Mouse (Mus musculus) bone marrow, adult 2 months (tissue): ENCODE measurements around the gene Pdss1. TPM values are rescaled to one million over a fixed set of nuclear protein-coding genes. Genes with fewer than 3 reads are reported as not detected.

Source experiments
- H3K27ac ChIP-seq: fragments of 200-500 bp; 2 replicates; pipeline ENCODE4 v1.5.1; 2012; ENCODE audit warnings: low read depth, mild to moderate bottlenecking, control low read depth, inconsistent platforms, low read length; ENCODE audit not compliant: control insufficient read depth, poor library complexity, insufficient read depth
- H3K4me1 ChIP-seq: fragments of 200-500 bp; 2 replicates; pipeline ENCODE4 v1.6.1; 2011; ENCODE audit warnings: low read length; ENCODE audit not compliant: control insufficient read depth, insufficient read depth
- H3K4me3 ChIP-seq: fragments of 200-500 bp; replicated peaks from 2 replicates; pipeline ENCODE3; 2011; ENCODE audit warnings: mild to moderate bottlenecking, low read depth, low read length, control low read depth; ENCODE audit not compliant: control insufficient read depth
- CTCF ChIP-seq: fragments of 200-500 bp; IDR thresholded peaks from 2 replicates; pipeline ENCODE4 v1.5.1; 2011; ENCODE audit warnings: low read length, control low read depth; ENCODE audit not compliant: control insufficient read depth, insufficient read depth
- POLR2A ChIP-seq: fragments of 200-500 bp; IDR thresholded peaks from 2 replicates; pipeline ENCODE4 v1.6.1; 2011; ENCODE audit warnings: low read depth, mild to moderate bottlenecking, control low read depth, low read length, borderline replicate concordance; ENCODE audit not compliant: control insufficient read depth
- WGBS: fragments of 180-500 bp; shearing (Covaris S2); methylation state at CpG from one replicate; pipeline ENCODE4 v1.1.7; 2018; 5-methylcytosine and 5-hydroxymethylcytosine counted together
- polyA plus RNA-seq: library from polyadenylated mRNA; stranded (reverse); fragments of >200 nt; gene quantifications from 2 replicates; pipeline ENCODE4 v1.2.4, GENCODE M21; 2011; ENCODE audit warnings: low replicate concordance; ENCODE audit not compliant: missing spikeins, insufficient read depth, insufficient read length

The Pdss1 gene
- polyA plus RNA-seq, 1 experiment, result 14.4 TPM

DNA sequence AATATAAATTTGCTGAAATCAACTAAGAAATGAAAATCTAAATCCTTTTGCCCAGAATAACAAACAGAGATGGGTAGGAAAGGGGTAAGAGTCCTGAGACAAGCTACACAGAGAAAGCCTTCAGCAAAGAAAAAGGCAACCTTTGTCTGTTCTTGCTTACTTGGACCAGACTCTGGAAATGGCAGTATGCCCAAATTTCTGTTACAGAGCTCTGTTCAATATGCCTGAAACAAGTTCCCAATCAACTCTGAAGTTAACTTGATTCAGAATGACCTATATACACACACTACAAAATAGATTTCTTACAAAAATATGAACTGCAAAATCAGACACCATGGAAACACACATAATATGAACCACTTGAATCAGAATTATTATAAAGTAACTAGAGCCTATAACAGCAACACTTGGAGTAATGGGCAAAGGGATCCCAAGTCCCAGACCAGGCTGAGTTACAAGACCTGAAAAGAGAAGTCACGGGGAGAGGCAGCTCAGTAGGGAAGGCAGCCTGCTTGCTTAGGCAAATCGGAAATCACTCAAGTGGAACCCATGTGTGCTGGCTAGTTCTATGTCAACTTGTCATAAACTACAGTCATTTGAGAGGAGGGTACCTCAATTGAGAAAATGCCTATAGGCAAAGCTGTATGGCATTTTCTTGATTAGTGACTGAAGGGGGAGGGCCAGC is 90.8 kb downstream of the Pdss1 start:
- no peak overlapping the region for H3K27ac ChIP-seq
- no peak overlapping the region for H3K4me3 ChIP-seq
- TF ChIP-seq POLR2A (no peak), CTCF (no peak)
- no peaks in the 10 kb centered on the region for H3K4me1 ChIP-seq
- WGBS, result 69% methylated on average over 2 of the region's 2 CpGs

Other genes with a start within 250 kb of the Pdss1 start
- 25.0 and 45.8 TPM in 2 replicates for gene Apbb1ip, start 121.4 kb upstream of the Pdss1 start, polyA plus RNA-seq
- 41.0 and 53.1 TPM in 2 replicates for gene Abi1, start 144.7 kb downstream of the Pdss1 start, polyA plus RNA-seq
- gene Acbd5, start 172.6 kb downstream of the Pdss1 start, polyA plus RNA-seq, result 11.7 and 19.2 TPM in 2 replicates